Mouse (Mus musculus): ENCODE data around the gene Borcs7.

Borcs7 gene

GRCm38 (mm10) chr19:46707296-46708151, 17.8 kb downstream of the Borcs7 start, which contains the start of gene As3mt:
As3mt (plus strand) TSS chr19:46707458.
- in situ Hi-C loops (cut with MboI, MseI) = no loop called here

- in situ Hi-C loops (cut with MboI, MseI) = no loop called here
These were observed 20.9 kb downstream of the Borcs7 start for GRCm38 (mm10) chr19:46710614-46711013.

- in situ Hi-C loops (cut with MboI, MseI) = no loop called here
These were observed 24.5 kb downstream of the Borcs7 start for GRCm38 (mm10) chr19:46714234-46714633.

GRCm38 (mm10) chr19:46715016-46715415, 25.3 kb downstream of the Borcs7 start:
- in situ Hi-C loops (cut with MboI, MseI) = no loop called here

GRCm38 (mm10) chr19:46718150-46718549, 28.4 kb downstream of the Borcs7 start:
- in situ Hi-C loops (cut with MboI, MseI) = no loop called here

GRCm38 (mm10) chr19:46724411-46724810, 34.7 kb downstream of the Borcs7 start:
- in situ Hi-C loops (cut with MboI, MseI) = no loop called here

DNA sequence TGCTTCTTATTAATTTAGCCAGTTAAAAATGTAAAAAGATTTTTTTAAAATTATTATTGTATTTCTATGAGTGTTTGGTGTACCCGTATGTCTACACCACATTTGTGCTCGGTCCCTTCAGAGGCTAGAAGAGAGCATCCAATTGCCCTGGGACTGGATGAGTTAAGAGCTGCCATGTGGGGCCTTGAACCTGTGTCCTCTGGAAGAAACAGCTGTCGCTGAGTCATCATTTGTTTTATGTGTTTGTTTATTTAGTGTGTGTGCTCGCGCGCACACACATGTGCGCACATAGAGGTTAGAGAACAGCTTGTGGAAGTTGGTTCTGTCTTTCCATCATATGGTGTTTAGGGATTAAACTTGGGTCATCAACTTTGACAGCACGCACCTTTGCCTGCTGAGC, 36.4 kb downstream of the Borcs7 start:
- in situ Hi-C loops (cut with MboI, MseI) = no loop called here

- in situ Hi-C loops (cut with MboI, MseI) = no loop called here
These were observed 37.5 kb downstream of the Borcs7 start for GRCm38 (mm10) chr19:46727140-46727736.

DNA sequence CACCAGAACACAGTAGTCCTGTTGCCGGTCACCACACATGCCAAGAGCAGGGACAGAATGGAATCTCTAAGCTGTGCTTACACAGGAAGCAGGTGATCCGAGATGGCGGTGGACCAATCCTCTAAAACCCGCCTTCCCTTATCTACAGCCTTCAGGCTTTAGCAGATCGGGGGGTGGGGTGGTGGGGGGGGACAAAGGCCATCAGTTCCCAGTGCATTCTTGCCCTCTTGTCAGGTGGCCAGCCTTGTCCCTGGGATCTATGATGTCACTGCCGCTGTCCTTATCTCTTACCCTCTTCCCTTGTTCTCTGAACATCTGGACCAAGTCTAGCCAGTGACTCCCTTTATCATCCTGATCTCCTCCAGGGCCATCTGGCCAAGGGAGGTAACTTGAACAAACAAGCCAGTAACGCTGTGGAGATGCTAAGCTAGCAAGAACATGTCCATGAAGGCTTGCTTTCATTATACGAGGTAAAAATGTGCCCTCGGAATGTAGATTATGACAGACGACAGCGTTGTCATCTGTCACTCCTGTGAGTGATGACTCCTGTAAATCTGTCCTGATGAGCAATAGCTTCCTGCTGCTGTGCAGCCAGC, 38.3 kb downstream of the Borcs7 start:
- in situ Hi-C loops (cut with MboI, MseI) = no loop called here

- in situ Hi-C loops (cut with MboI, MseI) = no loop called here
These were observed 39.2 kb downstream of the Borcs7 start for GRCm38 (mm10) chr19:46728909-46729308.

GRCm38 (mm10) chr19:46731351-46731750, 41.6 kb downstream of the Borcs7 start:
- in situ Hi-C loops (cut with MboI, MseI) = loop anchor here (5.0 kb wide), 2 partner anchors 59 to 64 kb away; partner anchors contain the start of gene Cyp17a1 (in 1 of the 2)

GRCm38 (mm10) chr19:46732673-46733072, 43.0 kb downstream of the Borcs7 start:
- in situ Hi-C loops (cut with MboI, MseI) = loop anchor here (5.0 kb wide), 2 partner anchors 60 to 65 kb away; partner anchors contain the start of gene Cyp17a1 (in 1 of the 2)

- in situ Hi-C loops (cut with MboI, MseI) = loop anchor here (5.0 kb wide), 2 partner anchors 61 to 66 kb away; partner anchors contain the start of gene Cyp17a1 (in 1 of the 2)
These were observed 43.9 kb downstream of the Borcs7 start for GRCm38 (mm10) chr19:46733626-46734025.

DNA sequence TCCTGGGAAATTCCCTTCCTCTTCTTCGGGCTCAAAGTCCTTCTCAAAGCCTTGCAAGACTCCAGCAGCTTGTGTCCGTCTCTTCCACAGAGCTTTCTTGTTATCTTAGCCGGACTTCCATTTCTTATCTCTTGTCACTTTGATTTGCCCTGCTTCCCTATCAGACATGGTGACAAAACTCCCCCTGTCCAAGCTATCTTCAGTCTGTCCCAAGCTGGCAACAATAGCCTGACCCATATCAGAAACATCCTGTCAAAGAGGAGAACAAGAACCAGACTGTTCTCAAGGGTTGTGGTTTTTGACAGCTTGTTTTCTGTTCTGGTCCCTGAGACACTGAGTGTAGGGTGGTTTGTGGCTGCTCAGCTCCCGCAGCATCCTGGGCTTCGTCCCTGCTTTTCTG, 45.5 kb downstream of the Borcs7 start:
- in situ Hi-C loops (cut with MboI, MseI) = loop anchor here in 1 of 2 experiments (5.0 kb wide), 1 partner anchor 148 kb away; no protein-coding TSS in a partner anchor

DNA sequence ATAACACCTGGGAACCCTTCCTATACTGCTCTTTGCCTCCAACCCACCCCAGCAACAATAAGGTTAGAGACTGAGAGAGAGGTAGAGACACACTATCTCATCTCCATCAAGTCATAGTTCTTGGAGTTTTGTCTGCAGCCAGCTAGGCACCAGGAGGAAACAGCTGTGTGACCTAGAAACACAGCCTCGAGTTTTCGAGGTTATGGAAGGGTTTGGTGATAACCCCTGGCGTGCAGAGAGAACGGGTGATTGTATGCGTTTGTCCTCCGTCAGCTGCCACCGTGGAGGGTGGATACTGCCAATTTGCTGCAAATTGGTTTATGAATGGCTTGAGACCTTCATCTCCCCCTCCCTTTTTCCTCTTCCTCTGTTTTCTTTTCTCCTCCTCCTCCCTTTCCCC, 47.4 kb downstream of the Borcs7 start:
- in situ Hi-C loops (cut with MboI, MseI) = loop anchor here in 1 of 2 experiments (5.0 kb wide), 1 partner anchor 150 kb away; no protein-coding TSS in a partner anchor

DNA sequence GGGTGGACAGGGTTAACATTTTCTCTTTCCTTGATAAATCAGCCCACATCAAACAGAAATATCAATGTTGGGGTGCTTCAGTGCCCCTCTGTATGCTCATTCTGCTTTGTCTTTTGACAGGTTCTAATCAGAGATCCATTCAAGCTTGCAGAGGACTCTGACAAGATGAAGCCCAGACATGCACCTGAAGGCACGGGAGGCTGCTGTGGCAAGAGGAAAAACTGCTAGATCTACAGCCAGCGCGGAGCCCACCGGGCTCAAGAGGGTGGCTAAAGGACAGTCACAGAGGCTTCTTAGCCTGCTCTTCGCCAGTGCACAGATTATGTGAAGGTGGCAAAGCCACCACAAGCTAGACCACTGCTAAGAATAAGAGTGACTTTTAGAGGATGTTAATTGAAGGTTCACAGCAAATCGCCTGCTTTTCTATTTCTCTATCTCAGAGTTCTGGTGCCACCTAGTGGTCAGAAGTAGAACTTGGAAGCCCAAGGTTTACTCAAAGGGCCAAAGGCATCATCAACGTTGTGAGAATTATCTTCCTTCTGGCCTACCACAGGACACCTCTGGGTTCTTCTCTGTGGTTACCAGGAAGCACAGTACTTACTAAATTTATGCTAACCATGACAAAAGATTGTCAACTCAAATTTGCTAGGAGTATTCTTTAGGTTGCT, 50.8 kb downstream of the Borcs7 start:
- in situ Hi-C loops (cut with MboI, MseI) = loop anchor here in 1 of 2 experiments (5.0 kb wide), 1 partner anchor 153 kb away; no protein-coding TSS in a partner anchor

DNA sequence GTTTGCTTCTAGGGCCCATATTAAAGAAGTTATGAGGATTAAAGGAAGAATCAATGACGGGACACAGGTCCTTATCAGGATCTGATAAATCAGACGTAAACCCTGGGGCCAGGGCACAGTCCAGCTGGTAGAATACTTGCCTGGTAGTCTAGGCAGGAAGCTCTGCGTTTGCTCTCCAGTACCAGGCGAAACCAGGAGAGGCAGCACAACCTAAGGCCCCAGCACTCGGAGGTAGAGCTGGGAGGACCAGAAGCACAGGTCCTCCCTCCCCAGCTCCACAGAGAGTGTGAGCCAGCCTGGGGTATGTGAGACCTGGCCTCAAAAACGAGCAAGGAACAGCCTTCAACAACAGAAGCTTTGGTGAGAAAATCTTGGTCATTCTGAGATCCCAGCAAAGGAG, 51.9 kb downstream of the Borcs7 start:
- in situ Hi-C loops (cut with MboI, MseI) = loop anchor here in 1 of 2 experiments (5.0 kb wide), 1 partner anchor 154 kb away; no protein-coding TSS in a partner anchor

- in situ Hi-C loops (cut with MboI, MseI) = loop anchor here in 1 of 2 experiments (5.0 kb wide), 1 partner anchor 157 kb away; no protein-coding TSS in a partner anchor
These were observed 55.0 kb downstream of the Borcs7 start for GRCm38 (mm10) chr19:46744681-46745080.

DNA sequence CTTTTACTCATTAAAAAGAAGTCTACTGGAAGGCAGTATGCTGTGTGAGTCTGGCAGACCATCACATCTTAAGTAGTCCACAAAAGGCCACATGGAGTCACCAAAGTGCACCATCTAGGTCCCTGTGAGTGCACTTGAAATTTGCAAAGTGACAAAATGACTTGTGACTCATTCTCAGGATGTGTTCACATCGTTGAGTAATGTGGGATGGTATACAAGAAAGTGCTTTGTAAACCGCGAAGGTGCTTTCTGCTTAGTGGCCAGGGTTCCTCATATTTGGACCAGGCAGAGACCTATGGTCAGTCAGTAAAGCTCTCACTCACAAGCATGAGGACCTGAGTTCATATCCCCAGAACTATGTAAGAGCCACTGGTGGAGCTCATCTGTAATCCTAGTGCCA, 58.1 kb downstream of the Borcs7 start:
- in situ Hi-C loops (cut with MboI, MseI) = no loop called here

DNA sequence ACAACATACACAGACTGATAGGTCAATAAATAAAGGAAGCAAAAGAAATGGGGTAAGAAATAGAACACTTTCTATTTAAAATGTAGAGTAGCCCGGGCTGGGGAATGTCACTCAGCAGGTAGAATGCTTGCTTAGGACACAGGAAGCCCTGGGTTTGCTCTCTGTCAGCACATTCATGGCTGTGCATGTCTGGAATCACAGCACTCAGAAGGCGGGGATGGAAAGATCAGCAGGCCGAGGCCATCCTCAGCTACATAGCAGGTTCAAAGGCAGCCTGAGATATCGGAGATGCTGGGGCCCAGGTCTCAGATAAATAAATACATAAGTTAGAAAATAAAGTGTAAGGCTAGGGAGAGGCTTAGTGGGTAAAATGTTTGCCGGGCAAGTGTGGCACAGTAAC, 62.5 kb downstream of the Borcs7 start:
- in situ Hi-C loops (cut with MboI, MseI) = no loop called here
